Mouse (Mus musculus): Measurements from ENCODE around the gene Il6. TPM values are rescaled to one million over a fixed set of nuclear protein-coding genes. Genes with fewer than 3 reads are reported as not detected.
"Not testable (repeated sequence)": the region's sequence is repeated elsewhere in the genome, so short reads cannot be mapped to it uniquely, and the experiment has no call there.

Gene Il6
- polyA plus RNA-seq, 1 experiment from 2014 or later: 0.44 TPM

DNA sequence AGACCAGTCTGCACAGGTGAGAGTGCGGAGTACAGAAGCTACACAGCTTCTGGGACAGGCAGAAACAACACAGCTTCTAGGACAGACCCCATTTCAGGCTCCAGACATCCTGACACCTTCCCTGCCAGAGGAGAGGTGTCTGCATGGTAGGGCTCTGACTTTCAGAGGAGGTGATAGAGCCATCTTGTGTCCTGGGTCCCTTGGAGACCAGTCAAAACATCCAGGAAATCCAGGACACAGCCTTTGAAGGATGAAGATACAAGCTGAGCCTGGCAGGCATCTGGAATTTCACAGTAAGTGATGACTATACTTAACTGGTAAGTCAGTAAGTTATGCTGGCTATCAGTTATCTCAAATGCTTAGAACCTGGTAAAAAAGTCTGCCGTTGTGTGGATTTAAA lies 24.2 kb downstream of the Il6 start:
- WGBS (ENCODE audit: insufficient replicate concordance): 77% methylated on average over 2 of the region's 2 CpGs
- not testable (repeated sequence) for H3K27me3 ChIP-seq; H3K9me3 ChIP-seq (replicated peaks); H3K27ac ChIP-seq (replicated peaks); H3K4me2 ChIP-seq; H3K9ac ChIP-seq; ATAC-seq (ENCODE audit: insufficient read depth); H3K4me3 ChIP-seq (replicated peaks); H3K4me1 ChIP-seq (replicated peaks); H3K36me3 ChIP-seq (replicated peaks)

DNA sequence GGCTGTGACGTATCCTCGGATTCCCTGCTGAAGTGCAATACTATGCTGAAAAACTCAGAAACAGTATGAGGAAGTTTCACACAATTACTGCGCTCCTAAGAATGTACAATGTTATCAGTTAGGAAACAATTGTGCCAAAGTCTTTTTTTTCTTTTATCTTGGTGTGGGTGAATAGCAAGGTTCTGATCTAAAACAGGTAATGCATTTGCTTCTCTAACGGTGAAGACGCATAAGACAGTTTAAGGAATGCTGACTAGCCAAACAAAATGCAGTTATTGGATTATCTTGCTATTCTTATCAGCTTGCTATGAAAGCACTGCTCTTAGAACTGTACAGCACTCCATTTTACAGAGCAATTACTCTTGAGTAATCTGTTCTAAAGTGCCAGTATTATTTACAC lies 26.4 kb downstream of the Il6 start:
- H3K9ac ChIP-seq: not testable (repeated sequence)

GRCm38 (mm10) chr5:30039841-30040240 lies 26.9 kb downstream of the Il6 start:
- ATAC-seq (ENCODE audit: insufficient read depth); H3K27ac ChIP-seq (replicated peaks); H3K9me3 ChIP-seq (replicated peaks); H3K36me3 ChIP-seq (replicated peaks); H3K27me3 ChIP-seq; H3K4me1 ChIP-seq (replicated peaks); H3K9ac ChIP-seq; H3K4me2 ChIP-seq; H3K4me3 ChIP-seq (replicated peaks): not testable (repeated sequence)
- 28% methylated on average over 4 of the region's 4 CpGs for WGBS (ENCODE audit: insufficient replicate concordance)

More for the DNA sequence above, 26.4 kb downstream of the Il6 start:
- H3K9me3 ChIP-seq (replicated peaks); H3K4me3 ChIP-seq (replicated peaks); H3K27ac ChIP-seq (replicated peaks); H3K4me1 ChIP-seq (replicated peaks); H3K36me3 ChIP-seq (replicated peaks); ATAC-seq (ENCODE audit: insufficient read depth); H3K27me3 ChIP-seq; H3K4me2 ChIP-seq: not testable (repeated sequence)
- 35% methylated on average over 5 of the region's 5 CpGs for WGBS (ENCODE audit: insufficient replicate concordance)

GRCm38 (mm10) chr5:30058216-30058731 lies 45.4 kb downstream of the Il6 start:
- no peak overlapping the region for H3K4me2 ChIP-seq
- WGBS (ENCODE audit: insufficient replicate concordance): 83% methylated on average over 6 of the region's 6 CpGs
- H3K4me3 ChIP-seq (replicated peaks): no peak overlapping the region
- H3K9me3 ChIP-seq (replicated peaks): no peaks in the 10 kb centered on the region
- H3K36me3 ChIP-seq (replicated peaks): peaks cover 48% of the 10 kb centered on the region
- no peak for ATAC-seq (ENCODE audit: insufficient read depth)
- H3K27ac ChIP-seq (replicated peaks): no peak overlapping the region
- H3K4me1 ChIP-seq (replicated peaks): no peaks in the 10 kb centered on the region
- no peak overlapping the region for H3K9ac ChIP-seq
- H3K27me3 ChIP-seq: no peaks in the 10 kb centered on the region

DNA sequence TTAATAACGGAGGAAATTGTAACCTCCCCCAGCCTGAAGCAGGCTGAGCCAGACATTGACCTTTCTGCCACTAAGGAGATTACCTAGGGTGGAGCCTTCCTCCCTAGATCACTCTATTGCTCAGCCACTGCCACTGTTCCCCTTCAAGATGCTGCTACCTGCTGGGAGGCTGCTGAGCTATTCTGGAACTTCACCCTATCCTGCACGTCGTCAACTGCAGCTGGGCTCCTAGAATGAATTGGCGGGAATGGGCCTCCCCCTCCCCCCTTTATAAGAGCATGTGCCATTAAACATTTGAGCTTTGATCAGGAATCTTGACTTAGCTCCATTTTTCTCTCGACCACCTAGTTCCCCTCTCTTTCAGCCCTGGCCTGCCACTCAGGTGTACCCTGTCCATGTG lies 46.7 kb downstream of the Il6 start:
- WGBS (ENCODE audit: insufficient replicate concordance): 86% methylated on average over 5 of the region's 5 CpGs
- not testable (repeated sequence) for H3K4me3 ChIP-seq (replicated peaks); H3K9me3 ChIP-seq (replicated peaks); ATAC-seq (ENCODE audit: insufficient read depth); H3K9ac ChIP-seq; H3K4me1 ChIP-seq (replicated peaks); H3K27me3 ChIP-seq; H3K4me2 ChIP-seq; H3K27ac ChIP-seq (replicated peaks)
- H3K36me3 ChIP-seq (replicated peaks): peaks cover 61% of the 10 kb centered on the region

DNA sequence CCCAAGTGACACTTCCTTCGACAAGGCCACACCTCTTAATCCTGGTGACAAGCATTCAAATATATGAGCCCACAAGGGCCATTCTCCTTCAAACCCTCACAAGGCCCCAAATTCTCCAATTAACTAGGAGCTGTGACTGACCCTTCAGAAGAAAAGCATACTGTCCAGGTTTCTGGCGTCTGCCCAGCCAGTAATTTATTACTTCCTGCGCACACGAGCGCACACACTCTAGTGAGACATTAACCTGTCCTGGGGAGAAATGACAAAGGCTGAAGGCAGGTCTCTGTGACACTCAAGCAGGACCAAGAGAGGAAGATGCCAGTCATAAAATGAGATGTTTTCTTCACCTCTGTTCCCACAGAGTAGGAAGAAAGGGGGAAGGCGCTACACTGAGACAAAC lies 54.8 kb downstream of the Il6 start:
- ATAC-seq (ENCODE audit: insufficient read depth): no peak
- 72% methylated on average over 6 of the region's 6 CpGs for WGBS (ENCODE audit: insufficient replicate concordance)
- Histone ChIP-seq H3K4me1 (replicated peaks) (peaks cover 14% of the 10 kb centered on the region), H3K4me3 (replicated peaks) (no peak overlapping the region), H3K9me3 (replicated peaks) (no peaks in the 10 kb centered on the region), H3K36me3 (replicated peaks) (peaks cover 89% of the 10 kb centered on the region), H3K4me2 (no peak overlapping the region), H3K9ac (no peak overlapping the region), H3K27me3 (no peaks in the 10 kb centered on the region), H3K27ac (replicated peaks) (no peak overlapping the region)

Other genes with a start within 250 kb of the Il6 start
- gene Tyms, start 60.5 kb downstream of the Il6 start, polyA plus RNA-seq (2015; fragmentation: Nextera tagmentation; extraction: Ambion mirVana): 205 and 219 TPM in 2 replicates
- 0.02 TPM in 1 of 2 replicates, not detected in the other for gene Garem2, start 92.0 kb downstream of the Il6 start, polyA plus RNA-seq (2015; fragmentation: Nextera tagmentation; extraction: Ambion mirVana)
- not detected in 2 replicates for gene 3110082J24Rik, start 93.0 kb downstream of the Il6 start, polyA plus RNA-seq (2015; fragmentation: Nextera tagmentation; extraction: Ambion mirVana)
- 101 and 105 TPM in 2 replicates for gene Hadha, start 142.0 kb downstream of the Il6 start, polyA plus RNA-seq (2015; fragmentation: Nextera tagmentation; extraction: Ambion mirVana)
- gene Hadhb, start 142.1 kb downstream of the Il6 start, polyA plus RNA-seq (2015; fragmentation: Nextera tagmentation; extraction: Ambion mirVana): 140 and 154 TPM in 2 replicates
- not detected in 2 replicates for gene Adgrf3, start 192.6 kb downstream of the Il6 start, polyA plus RNA-seq (2015; fragmentation: Nextera tagmentation; extraction: Ambion mirVana)
- 13.3 and 14.1 TPM in 2 replicates for gene Selenoi, start 219.5 kb downstream of the Il6 start, polyA plus RNA-seq (2015; fragmentation: Nextera tagmentation; extraction: Ambion mirVana)

Measured in liver, embryonic 15.5 days (tissue).